Mouse (Mus musculus): ENCODE measurements at regions not wholly inside any gene's neighbourhood (a gene's known extent, or its start where the extent isn't known, plus 50 kb on each side); places are given as distances from the start of the nearest gene placed in this dataset.

- Histone ChIP-seq H3K9me3 (replicated peaks) (peaks cover 8% of the 10 kb centered on the region; the same call in 1 of the 2 replicates), H3K4me2 (no peak overlapping the region), H3K4me1 (peaks cover 22% of the 10 kb centered on the region), H3K9ac (no peak overlapping the region), H3K36me3 (no peaks in the 10 kb centered on the region), H3K4me3 (replicated peaks) (no peak overlapping the region), H3K27ac (peak overlapping the region; percentile 20; the same call in 1 of the 2 replicates), H3K27me3 (no peaks in the 10 kb centered on the region)
- 27% methylated on average over 13 of the region's 13 CpGs for WGBS
- peak; percentile 66 for ATAC-seq (replicated peaks; ENCODE audit: low FRiP score)
Measured at GRCm38 (mm10) chr2:166237554-166238269, 82.2 kb upstream of the Sulf2 start.

- 84% methylated on average over 5 of the region's 5 CpGs for WGBS
- peaks cover 8% of the 10 kb centered on the region; the same call in 1 of the 2 replicates for H3K9me3 ChIP-seq (replicated peaks)
Measured at GRCm38 (mm10) chr2:166236102-166236501, 80.6 kb upstream of the Sulf2 start.

GRCm38 (mm10) chr2:166234579-166235212 lies 79.2 kb upstream of the Sulf2 start:
- no peaks in the 10 kb centered on the region for H3K36me3 ChIP-seq
- no peak overlapping the region for H3K9ac ChIP-seq
- no peaks in the 10 kb centered on the region for H3K9me3 ChIP-seq (replicated peaks)
- no peak overlapping the region for H3K4me2 ChIP-seq
- no peak overlapping the region for H3K4me3 ChIP-seq (replicated peaks)
- H3K27ac ChIP-seq, result no peak overlapping the region
- WGBS, result 85% methylated on average over 7 of the region's 7 CpGs
- ATAC-seq (replicated peaks; ENCODE audit: low FRiP score), result no peak
- no peaks in the 10 kb centered on the region for H3K27me3 ChIP-seq
- H3K4me1 ChIP-seq, result peaks cover 30% of the 10 kb centered on the region

More at GRCm38 (mm10) chr2:166236102-166236501, 80.6 kb upstream of the Sulf2 start:
- no peak overlapping the region for H3K4me3 ChIP-seq (replicated peaks)
- peaks cover 30% of the 10 kb centered on the region for H3K4me1 ChIP-seq
- H3K27me3 ChIP-seq, result no peaks in the 10 kb centered on the region
- no peaks in the 10 kb centered on the region for H3K36me3 ChIP-seq
- no peak overlapping the region for H3K4me2 ChIP-seq
- ATAC-seq (replicated peaks; ENCODE audit: low FRiP score), result no peak
- H3K9ac ChIP-seq, result no peak overlapping the region
- H3K27ac ChIP-seq, result no peak overlapping the region

- H3K27ac ChIP-seq, result no peak overlapping the region
- H3K9me3 ChIP-seq (replicated peaks), result no peaks in the 10 kb centered on the region
- H3K4me1 ChIP-seq, result peaks cover 28% of the 10 kb centered on the region
- H3K27me3 ChIP-seq, result no peaks in the 10 kb centered on the region
- H3K4me2 ChIP-seq, result no peak overlapping the region
- H3K9ac ChIP-seq, result no peak overlapping the region
- H3K36me3 ChIP-seq, result no peaks in the 10 kb centered on the region
- ATAC-seq (replicated peaks; ENCODE audit: low FRiP score), result no peak
- H3K4me3 ChIP-seq (replicated peaks), result no peak overlapping the region
- 54% methylated on average over 1 of the region's 1 CpGs for WGBS
Measured at GRCm38 (mm10) chr2:166233246-166233645, 77.8 kb upstream of the Sulf2 start.

- WGBS, result 38% methylated on average over 3 of the region's 3 CpGs
- H3K27ac ChIP-seq, result no peak overlapping the region
Measured at GRCm38 (mm10) chr2:166232376-166232775, 76.9 kb upstream of the Sulf2 start.

GRCm38 (mm10) chr2:166230617-166231016 lies 75.2 kb upstream of the Sulf2 start:
- Histone ChIP-seq H3K9ac (no peak overlapping the region), H3K4me2 (no peak overlapping the region), H3K9me3 (replicated peaks) (no peaks in the 10 kb centered on the region), H3K27ac (no peak overlapping the region), H3K4me1 (peaks cover 32% of the 10 kb centered on the region), H3K36me3 (no peaks in the 10 kb centered on the region), H3K4me3 (replicated peaks) (no peak overlapping the region), H3K27me3 (no peaks in the 10 kb centered on the region)
- WGBS, result 83% methylated on average over 6 of the region's 6 CpGs
- ATAC-seq (replicated peaks; ENCODE audit: low FRiP score), result no peak

More at GRCm38 (mm10) chr2:166232376-166232775, 76.9 kb upstream of the Sulf2 start:
- ATAC-seq (replicated peaks; ENCODE audit: low FRiP score), result no peak
- H3K4me1 ChIP-seq, result peaks cover 22% of the 10 kb centered on the region
- H3K4me3 ChIP-seq (replicated peaks), result no peak overlapping the region
- no peak overlapping the region for H3K4me2 ChIP-seq
- no peak overlapping the region for H3K9ac ChIP-seq
- no peaks in the 10 kb centered on the region for H3K9me3 ChIP-seq (replicated peaks)
- no peaks in the 10 kb centered on the region for H3K36me3 ChIP-seq
- no peaks in the 10 kb centered on the region for H3K27me3 ChIP-seq

- peaks cover 31% of the 10 kb centered on the region for H3K4me1 ChIP-seq
- no peak overlapping the region for H3K4me3 ChIP-seq (replicated peaks)
- H3K36me3 ChIP-seq, result no peaks in the 10 kb centered on the region
- no peaks in the 10 kb centered on the region for H3K9me3 ChIP-seq (replicated peaks)
- H3K4me2 ChIP-seq, result no peak overlapping the region
- no peak overlapping the region for H3K9ac ChIP-seq
- no peak for ATAC-seq (replicated peaks; ENCODE audit: low FRiP score)
- H3K27ac ChIP-seq, result no peak overlapping the region
- no peaks in the 10 kb centered on the region for H3K27me3 ChIP-seq
- 69% methylated on average over 6 of the region's 6 CpGs for WGBS
Measured at GRCm38 (mm10) chr2:166228356-166228755, 72.9 kb upstream of the Sulf2 start.

GRCm38 (mm10) chr2:166227496-166227895 lies 72.0 kb upstream of the Sulf2 start:
- Histone ChIP-seq H3K27me3 (no peaks in the 10 kb centered on the region), H3K4me2 (no peak overlapping the region)
- 40% methylated on average over 5 of the region's 5 CpGs for WGBS

GRCm38 (mm10) chr2:166226929-166227328 lies 71.5 kb upstream of the Sulf2 start:
- Histone ChIP-seq H3K27me3 (no peaks in the 10 kb centered on the region), H3K27ac (peak overlapping the region; percentile 41), H3K9ac (no peak overlapping the region), H3K4me2 (no peak overlapping the region), H3K9me3 (replicated peaks) (no peaks in the 10 kb centered on the region), H3K4me3 (replicated peaks) (no peak overlapping the region), H3K4me1 (peaks cover 16% of the 10 kb centered on the region), H3K36me3 (no peaks in the 10 kb centered on the region)
- 16% methylated on average over 3 of the region's 3 CpGs for WGBS
- peak; percentile 49 for ATAC-seq (replicated peaks; ENCODE audit: low FRiP score)

More at GRCm38 (mm10) chr2:166227496-166227895, 72.0 kb upstream of the Sulf2 start:
- no peak overlapping the region for H3K9ac ChIP-seq
- H3K27ac ChIP-seq, result peak overlapping the region; percentile 41
- H3K9me3 ChIP-seq (replicated peaks), result no peaks in the 10 kb centered on the region
- H3K4me1 ChIP-seq, result peaks cover 22% of the 10 kb centered on the region
- no peak for ATAC-seq (replicated peaks; ENCODE audit: low FRiP score)
- H3K36me3 ChIP-seq, result no peaks in the 10 kb centered on the region
- no peak overlapping the region for H3K4me3 ChIP-seq (replicated peaks)

- 84% methylated on average over 2 of the region's 2 CpGs for WGBS
- Histone ChIP-seq H3K4me2 (no peak overlapping the region), H3K27ac (peak overlapping the region; percentile 41)
Measured at GRCm38 (mm10) chr2:166226331-166226730, 70.9 kb upstream of the Sulf2 start.

GRCm38 (mm10) chr2:166225354-166225753 lies 69.9 kb upstream of the Sulf2 start:
- Histone ChIP-seq H3K4me1 (peaks cover 16% of the 10 kb centered on the region), H3K9me3 (replicated peaks) (no peaks in the 10 kb centered on the region), H3K9ac (no peak overlapping the region), H3K4me3 (replicated peaks) (no peak overlapping the region), H3K36me3 (no peaks in the 10 kb centered on the region), H3K4me2 (no peak overlapping the region), H3K27ac (no peak overlapping the region), H3K27me3 (no peaks in the 10 kb centered on the region)
- 91% methylated on average over 9 of the region's 9 CpGs for WGBS
- ATAC-seq (replicated peaks; ENCODE audit: low FRiP score), result no peak

More at GRCm38 (mm10) chr2:166226331-166226730, 70.9 kb upstream of the Sulf2 start:
- Histone ChIP-seq H3K9me3 (replicated peaks) (no peaks in the 10 kb centered on the region), H3K4me1 (peaks cover 16% of the 10 kb centered on the region), H3K36me3 (no peaks in the 10 kb centered on the region), H3K27me3 (no peaks in the 10 kb centered on the region), H3K9ac (no peak overlapping the region), H3K4me3 (replicated peaks) (no peak overlapping the region)
- ATAC-seq (replicated peaks; ENCODE audit: low FRiP score), result no peak

- Histone ChIP-seq H3K9me3 (replicated peaks) (no peaks in the 10 kb centered on the region), H3K27ac (no peak overlapping the region), H3K36me3 (no peaks in the 10 kb centered on the region), H3K27me3 (peaks cover 3% of the 10 kb centered on the region; the same call in 1 of the 2 replicates), H3K9ac (no peak overlapping the region), H3K4me1 (peaks cover 26% of the 10 kb centered on the region), H3K4me2 (no peak overlapping the region), H3K4me3 (replicated peaks) (no peak overlapping the region)
- 76% methylated on average over 9 of the region's 9 CpGs for WGBS
- ATAC-seq (replicated peaks; ENCODE audit: low FRiP score), result no peak
Measured at GRCm38 (mm10) chr2:166218783-166219182, 63.3 kb upstream of the Sulf2 start.

Data from kidney, embryonic 15.5 days (tissue).